Mouse (Mus musculus) large intestine, adult 2 months (tissue): Measurements from ENCODE around the gene Kat2b. TPM values are rescaled to one million over a fixed set of nuclear protein-coding genes. Genes with fewer than 3 reads are reported as not detected.
"Not testable (repeated sequence)": the region's sequence is repeated elsewhere in the genome, so short reads cannot be mapped to it uniquely, and the experiment has no call there.

ENCODE experiments used
- DNase-seq: peaks from one replicate; pipeline ENCODE4 v3.0.0-alpha.2; 2012; ENCODE audit warnings: low read depth, low spot score
- WGBS: fragments of 180-500 bp; shearing (Covaris S2); methylation state at CpG from one replicate; pipeline ENCODE4 v1.1.7; 2018; 5-methylcytosine and 5-hydroxymethylcytosine counted together
- polyA plus RNA-seq: library from polyadenylated mRNA; depleted of rRNA; stranded (reverse); fragments of >200 nt; gene quantifications from 2 replicates; pipeline ENCODE4 v1.2.3, GENCODE M21; 2012

Gene Kat2b
- polyA plus RNA-seq, 1 experiment = 6.6 TPM

DNA sequence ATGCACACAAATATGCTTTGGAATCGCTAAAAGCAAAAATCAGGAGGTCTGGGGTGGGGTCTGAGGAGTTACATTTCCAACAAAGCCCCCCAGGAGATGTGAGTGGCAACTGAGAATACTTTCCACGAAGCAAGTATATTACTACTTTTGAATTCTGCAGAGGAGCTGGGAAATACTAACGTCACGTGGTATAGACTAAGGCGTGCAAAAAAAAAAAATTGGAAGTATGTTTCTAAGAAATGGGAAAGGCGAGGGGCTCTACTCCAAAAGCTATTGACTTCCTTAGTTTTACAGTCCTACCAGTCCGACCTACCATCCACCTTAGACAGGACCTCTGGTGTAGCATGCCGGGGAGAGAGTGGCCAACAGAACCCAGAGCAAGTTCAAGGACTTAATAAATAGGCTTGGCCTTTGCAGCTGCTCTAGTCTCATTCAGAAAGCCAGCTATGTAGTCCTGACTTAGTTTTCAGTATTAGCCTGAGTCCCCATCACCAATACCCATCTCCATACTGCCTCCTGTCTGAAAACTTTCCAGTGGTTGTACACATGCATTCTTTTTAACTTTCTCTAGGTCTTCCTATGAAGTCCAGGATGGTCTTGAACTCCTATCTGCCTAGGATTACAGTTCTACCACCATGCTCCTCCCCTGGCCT is 2.2 kb downstream of the Kat2b start:
- no peak for DNase-seq
- WGBS = 50% methylated on average over 8 of the region's 8 CpGs

DNA sequence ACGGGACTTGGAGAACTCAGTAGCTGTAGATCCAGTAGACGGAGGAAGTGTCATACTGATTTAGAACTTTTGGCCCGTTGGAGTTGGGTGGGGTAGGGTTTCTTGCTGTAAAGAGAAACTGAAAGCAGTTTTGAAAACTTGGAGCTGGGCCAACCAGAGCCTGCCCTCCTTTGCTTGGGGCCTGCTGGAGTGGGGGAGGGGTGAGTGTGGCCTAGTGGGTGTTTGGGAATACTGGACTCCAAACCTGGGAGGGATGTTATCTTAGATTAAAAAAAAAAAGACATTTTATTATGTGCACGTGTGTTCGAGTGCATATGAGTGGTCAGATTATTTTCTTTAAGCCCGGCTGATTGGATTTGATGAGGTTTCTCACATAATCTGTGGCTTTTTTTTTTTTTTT is 3.2 kb downstream of the Kat2b start:
- peak; percentile 68 for DNase-seq
- WGBS = 2% methylated on average over 6 of the region's 6 CpGs

GRCm38 (mm10) chr17:53570361-53570875 is 3.8 kb downstream of the Kat2b start:
- 14% methylated on average over 10 of the region's 10 CpGs for WGBS
- no peak for DNase-seq

- WGBS = 91% methylated on average over 5 of the region's 5 CpGs
- not testable (repeated sequence) for DNase-seq
Observed at GRCm38 (mm10) chr17:53570932-53571331, 4.3 kb downstream of the Kat2b start.

GRCm38 (mm10) chr17:53573019-53573556 is 6.4 kb downstream of the Kat2b start:
- no peak for DNase-seq
- WGBS = 67% methylated on average over 4 of the region's 4 CpGs

DNA sequence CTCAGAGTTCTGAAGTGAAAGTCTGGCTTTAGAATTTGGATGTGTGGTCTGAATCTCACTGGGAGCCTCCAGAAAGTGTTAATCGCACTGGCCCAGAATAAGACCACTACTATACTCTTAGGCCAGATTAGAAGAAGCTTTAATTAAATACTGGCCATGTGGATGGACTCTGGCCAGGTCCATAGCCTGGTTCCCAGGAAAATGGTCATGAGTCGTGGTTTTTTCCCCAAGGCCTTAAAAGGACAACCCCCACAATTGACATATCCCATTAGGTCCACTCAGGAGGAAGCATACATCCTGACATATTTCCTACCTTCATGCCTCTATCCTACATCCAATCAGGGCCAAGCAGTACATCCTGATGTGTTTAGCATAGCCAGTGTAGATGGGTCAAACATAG is 10.5 kb downstream of the Kat2b start:
- DNase-seq = no peak
- WGBS = 67% methylated on average over 2 of the region's 2 CpGs

- WGBS = 41% methylated on average over 5 of the region's 5 CpGs
- no peak for DNase-seq
Observed at GRCm38 (mm10) chr17:53577754-53578153, 11.1 kb downstream of the Kat2b start.

- WGBS = 73% methylated on average over 6 of the region's 6 CpGs
- no peak for DNase-seq
Observed at GRCm38 (mm10) chr17:53578249-53578648, 11.6 kb downstream of the Kat2b start.

GRCm38 (mm10) chr17:53578776-53579175 is 12.1 kb downstream of the Kat2b start:
- DNase-seq = no peak
- WGBS = 84% methylated on average over 9 of the region's 9 CpGs

DNA sequence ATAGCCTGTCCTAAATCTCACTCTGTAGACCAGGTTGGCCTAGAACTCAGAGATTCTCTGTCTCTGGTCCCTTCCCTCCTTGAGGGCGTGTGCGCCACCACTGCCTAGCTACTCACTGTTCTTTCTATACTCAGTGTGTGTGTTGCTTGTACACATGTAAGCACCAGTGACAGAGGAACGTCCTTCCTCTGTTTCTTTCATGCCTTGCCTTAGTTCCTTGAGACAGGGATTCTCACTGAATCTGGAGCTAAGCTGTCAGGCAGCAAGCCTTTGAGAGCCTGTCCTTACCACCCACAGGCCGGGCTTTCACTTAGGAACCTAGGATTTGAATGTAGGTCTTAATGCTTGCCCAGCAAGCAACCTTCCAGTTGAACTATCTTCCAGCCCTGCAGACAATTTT is 13.0 kb downstream of the Kat2b start:
- WGBS = 77% methylated on average over 4 of the region's 4 CpGs
- no peak for DNase-seq

DNA sequence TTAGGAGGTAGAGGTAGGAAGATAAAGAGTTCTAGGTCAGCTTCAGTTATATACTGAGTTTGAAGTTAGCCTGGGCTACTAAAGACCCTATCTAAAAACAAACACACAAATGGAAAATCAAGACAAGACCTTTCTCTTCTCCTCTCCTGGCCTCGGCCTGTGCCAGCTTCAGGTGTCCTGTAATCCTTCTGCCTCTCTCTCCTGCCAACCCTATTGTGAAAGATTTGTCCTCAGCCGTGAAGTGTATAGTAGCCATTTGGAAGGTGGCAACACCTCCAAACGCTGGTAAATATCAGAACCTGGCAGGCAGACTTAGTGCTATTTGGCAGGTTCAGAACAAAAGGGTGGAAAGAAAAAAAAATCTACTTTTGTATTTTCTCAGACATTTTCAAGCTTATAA is 13.6 kb downstream of the Kat2b start:
- WGBS = 61% methylated on average over 3 of the region's 3 CpGs
- DNase-seq = no peak

GRCm38 (mm10) chr17:53582026-53582585 is 15.4 kb downstream of the Kat2b start:
- WGBS = 67% methylated on average over 4 of the region's 4 CpGs
- no peak for DNase-seq

DNA sequence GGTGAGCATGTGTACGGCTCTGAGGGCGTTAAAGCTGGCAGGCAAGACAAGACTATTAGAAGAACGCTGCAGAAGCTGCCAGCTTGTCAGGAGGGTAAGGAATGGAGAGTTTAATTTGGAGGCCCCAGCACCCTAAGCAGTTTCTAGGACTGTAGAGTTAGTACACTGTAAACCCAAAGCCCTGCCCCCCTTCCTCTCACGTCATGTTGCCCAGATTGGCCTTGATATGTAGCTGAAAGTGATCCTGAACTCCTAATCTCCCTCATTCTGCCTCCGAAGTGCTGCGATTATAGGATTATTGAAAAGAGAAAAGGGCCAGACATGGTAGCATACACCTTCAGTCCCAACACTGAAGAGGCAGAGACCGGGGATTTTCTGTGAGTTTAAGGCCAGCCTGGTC is 16.1 kb downstream of the Kat2b start:
- DNase-seq = no peak
- 91% methylated on average over 7 of the region's 7 CpGs for WGBS

- DNase-seq = no peak
- WGBS = 78% methylated on average over 11 of the region's 11 CpGs
Observed at GRCm38 (mm10) chr17:53583846-53584579, 17.4 kb downstream of the Kat2b start.

DNA sequence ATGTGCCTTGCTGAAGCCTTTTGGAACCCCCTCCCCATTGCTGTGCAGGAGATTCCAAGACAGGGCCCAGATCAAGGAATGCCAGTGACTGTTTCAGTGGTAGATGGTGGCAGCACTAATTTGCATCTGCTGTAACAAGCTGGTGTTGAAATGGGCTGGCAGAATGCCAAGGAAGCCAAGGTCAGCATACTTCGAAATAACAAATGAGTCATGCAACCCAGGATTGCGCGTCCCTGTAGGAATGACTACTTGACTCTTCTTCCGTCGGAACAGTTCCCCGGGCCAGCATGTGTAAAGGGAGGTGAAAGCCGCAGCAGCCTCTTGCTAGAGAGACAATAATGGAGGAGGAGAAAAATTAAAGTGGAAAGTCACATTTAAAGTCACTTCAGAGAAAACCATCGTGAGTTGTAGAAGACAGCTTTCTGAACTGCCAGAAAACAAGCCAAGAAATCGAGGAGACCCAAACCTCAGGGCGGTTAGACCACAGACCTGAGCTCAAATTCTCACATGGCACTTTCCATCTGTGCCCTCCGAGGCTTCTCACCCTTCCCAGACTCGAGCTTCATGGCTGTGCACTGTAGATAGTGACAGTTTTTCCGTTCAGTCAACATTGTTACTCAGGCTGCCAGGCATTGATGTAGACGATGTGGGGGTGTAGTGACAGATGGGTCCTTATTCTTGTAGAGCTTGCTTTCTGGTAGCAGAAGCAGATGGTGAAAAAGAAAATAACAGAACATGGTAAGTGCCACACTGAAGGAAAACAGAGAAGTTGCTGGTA is 20.6 kb downstream of the Kat2b start:
- 21% methylated on average over 14 of the region's 14 CpGs for WGBS
- DNase-seq = peak; percentile 93

- no peak for DNase-seq
- WGBS = 83% methylated on average over 9 of the region's 9 CpGs
Observed at GRCm38 (mm10) chr17:53588097-53588855, 21.6 kb downstream of the Kat2b start.

GRCm38 (mm10) chr17:53590110-53590509 is 23.4 kb downstream of the Kat2b start:
- DNase-seq = no peak
- WGBS = 93% methylated on average over 6 of the region's 6 CpGs

GRCm38 (mm10) chr17:53591910-53592309 is 25.2 kb downstream of the Kat2b start:
- 91% methylated on average over 5 of the region's 5 CpGs for WGBS
- DNase-seq = no peak

- DNase-seq = no peak
- WGBS = 78% methylated on average over 4 of the region's 4 CpGs
Observed at GRCm38 (mm10) chr17:53594590-53594989, 27.9 kb downstream of the Kat2b start.
